Mouse (Mus musculus) kidney, adult 2 months (tissue): Measurements from ENCODE around the gene Pigyl. TPM values are rescaled to one million over a fixed set of nuclear protein-coding genes. Genes with fewer than 3 reads are reported as not detected.
A peak's percentile ranks its signal among the peaks of the same experiment; 100 is the strongest.

Source experiments
- DNase-seq: peaks from one replicate; pipeline ENCODE4 v3.0.0; 2021
- H3K27ac ChIP-seq: fragments of 200-500 bp; 2 replicates; pipeline ENCODE4 v1.5.1; 2012; ENCODE audit warnings: low read depth, low read length, control low read depth, inconsistent platforms; ENCODE audit not compliant: insufficient read depth
- H3K27me3 ChIP-seq: fragments of 200-500 bp; replicated peaks from 2 replicates; pipeline ENCODE4 v1.6.1; 2012; ENCODE audit warnings: mild to moderate bottlenecking, moderate library complexity, low read length, inconsistent platforms; ENCODE audit not compliant: control insufficient read depth, insufficient read depth
- H3K36me3 ChIP-seq: fragments of 200-500 bp; 2 replicates; pipeline ENCODE4 v1.6.1; 2012; ENCODE audit warnings: mild to moderate bottlenecking, moderate library complexity, low read length, inconsistent platforms; ENCODE audit not compliant: control insufficient read depth, insufficient read depth
- H3K4me1 ChIP-seq: fragments of 200-500 bp; 2 replicates; pipeline ENCODE4 v1.6.1; 2011; ENCODE audit warnings: low read length; ENCODE audit not compliant: control insufficient read depth, insufficient read depth
- H3K4me3 ChIP-seq: fragments of 200-500 bp; 2 replicates; pipeline ENCODE4 v1.5.1; 2011; ENCODE audit warnings: mild to moderate bottlenecking, low read depth, low read length, control low read depth; ENCODE audit not compliant: insufficient read depth
- CTCF ChIP-seq: fragments of 200-500 bp; conservative IDR thresholded peaks from 2 replicates; pipeline ENCODE4 v1.5.1; 2011; ENCODE audit warnings: low read depth, mild to moderate bottlenecking, control low read depth, low read length, moderate library complexity, mixed read lengths; ENCODE audit not compliant: insufficient read depth, insufficient read length
- POLR2A ChIP-seq: fragments of 200-500 bp; IDR thresholded peaks from one replicate; pipeline ENCODE4 v1.6.1; 2011; ENCODE audit warnings: low read depth, low read length, control low read depth
- WGBS: fragments of 180-500 bp; shearing (Covaris S2); methylation state at CpG from one replicate; pipeline ENCODE4 v1.1.7; 2018; 5-methylcytosine and 5-hydroxymethylcytosine counted together
- polyA plus RNA-seq: library from polyadenylated mRNA; depleted of rRNA; stranded (reverse); fragments of >200 nt; gene quantifications from 2 replicates; pipeline ENCODE4 v1.2.3, GENCODE M21; 2012; rRNA removed

The Pigyl gene
- 71.4 and 76.5 TPM in 2 replicates for polyA plus RNA-seq

- Histone ChIP-seq H3K27ac (peak within 1 kb of the TSS; percentile 94), H3K36me3 (no peaks in the 10 kb centered on the region), H3K27me3 (no peaks in the 10 kb centered on the region), H3K4me1 (0 out of 2 replicates have a peak, but pooled peaks cover 2% of the 10 kb centered on the region), H3K4me3 (peak within 1 kb of the TSS; percentile 91)
- TF ChIP-seq POLR2A (peak; percentile 71), CTCF (peak; percentile 19; the same call in 1 of the 2 replicates)
- DNase-seq, result peak; percentile 99
- WGBS, result under 1% methylated on average over 65 of the region's 65 CpGs
Observed at GRCm38 (mm10) chr9:22156497-22157245, at the start of gene Pigyl. Pigyl (plus strand) TSS chr9:22156846.

GRCm38 (mm10) chr9:22108194-22108593, 48.5 kb upstream of the Pigyl start:
- Histone ChIP-seq H3K27me3 (no peaks in the 10 kb centered on the region), H3K4me1 (no peaks in the 10 kb centered on the region), H3K4me3 (no peak overlapping the region), H3K36me3 (no peaks in the 10 kb centered on the region), H3K27ac (no peak overlapping the region)
- no peak for TF ChIP-seq CTCF
- TF ChIP-seq POLR2A, result no peak
- no peak for DNase-seq
- WGBS, result 87% methylated on average over 9 of the region's 9 CpGs

- no peak for DNase-seq
- H3K27ac ChIP-seq, result no peak overlapping the region
- H3K27me3 ChIP-seq, result no peaks in the 10 kb centered on the region
- H3K4me3 ChIP-seq, result no peak overlapping the region
- no peaks in the 10 kb centered on the region for H3K4me1 ChIP-seq
- TF ChIP-seq POLR2A (no peak), CTCF (no peak)
- 89% methylated on average over 4 of the region's 4 CpGs for WGBS
- no peaks in the 10 kb centered on the region for H3K36me3 ChIP-seq
Observed at GRCm38 (mm10) chr9:22115635-22116034, 41.0 kb upstream of the Pigyl start.

GRCm38 (mm10) chr9:22116086-22116485, 40.6 kb upstream of the Pigyl start:
- TF ChIP-seq CTCF, result no peak
- TF ChIP-seq POLR2A, result no peak
- 12% methylated on average over 15 of the region's 15 CpGs for WGBS
- Histone ChIP-seq H3K4me3 (peak overlapping the region; percentile 72), H3K27ac (no peak overlapping the region), H3K36me3 (no peaks in the 10 kb centered on the region), H3K27me3 (no peaks in the 10 kb centered on the region), H3K4me1 (no peaks in the 10 kb centered on the region)
- DNase-seq, result no peak

GRCm38 (mm10) chr9:22116740-22117426, 39.8 kb upstream of the Pigyl start, which contains the start of gene Elof1:
Elof1 (minus strand) TSS chr9:22117172.
- Histone ChIP-seq H3K36me3 (no peaks in the 10 kb centered on the region), H3K4me1 (no peaks in the 10 kb centered on the region), H3K27me3 (no peaks in the 10 kb centered on the region), H3K4me3 (peak within 1 kb of the TSS; percentile 72), H3K27ac (no peak within 1 kb of the TSS)
- TF ChIP-seq POLR2A, result peak; percentile 42
- no peak for TF ChIP-seq CTCF
- DNase-seq, result peak; percentile 98
- under 1% methylated on average over 52 of the region's 52 CpGs for WGBS

GRCm38 (mm10) chr9:22117754-22118456, 38.7 kb upstream of the Pigyl start:
- Histone ChIP-seq H3K27me3 (no peaks in the 10 kb centered on the region), H3K4me3 (no peak overlapping the region)
- DNase-seq, result peak; percentile 65

More at GRCm38 (mm10) chr9:22117754-22118456, 38.7 kb upstream of the Pigyl start:
- Histone ChIP-seq H3K27ac (no peak overlapping the region), H3K4me1 (no peaks in the 10 kb centered on the region), H3K36me3 (no peaks in the 10 kb centered on the region)
- 31% methylated on average over 10 of the region's 10 CpGs for WGBS
- TF ChIP-seq CTCF, result peak; percentile 73
- no peak for TF ChIP-seq POLR2A
